Mouse (Mus musculus): ENCODE data around the gene Golga2.

GRCm38 (mm10) chr2:32283986-32284385 lies 3.2 kb upstream of the Golga2 start:
- TF ChIP-seq EP300 (IDR thresholded peaks at IDR 0.05; ENCODE audit: low read depth) (no peak), CTCF (IDR thresholded peaks at IDR 0.05; ENCODE audit: low read depth) (no peak)

Measured in liver, embryonic 14.5 days (tissue).